Mouse (Mus musculus) Patski (cell line): ENCODE measurements around the gene Syf2. TPM values are rescaled to one million over a fixed set of nuclear protein-coding genes. Genes with fewer than 3 reads are reported as not detected.

Experiments used
- ATAC-seq: fragments of 100-300 bp; one replicate; pipeline ENCODE4 v1.8.0; 2021
- CTCF ChIA-PET: fragments of 350-600 bp; sonication (Branson Sonifier 250); formaldehyde crosslinking; loops from one replicate; lab custom pipeline; 2022; ENCODE audit warnings: inconsistent platforms; lab: Charles Lee
- POLR2A ChIA-PET: fragments of 350-600 bp; sonication (Branson Sonifier 250); formaldehyde crosslinking; loops from one replicate; lab custom pipeline; 2022; ENCODE audit warnings: antibody characterized with exemption, inconsistent platforms; lab: Charles Lee
- DNase-seq: peaks from one replicate; pipeline ENCODE4 v3.0.0-alpha.2; 2011; ENCODE audit warnings: low read depth, low spot score
- H3K27me3 ChIP-seq: fragments of 371-371 bp; one replicate; pipeline ENCODE4 v1.5.1; 2021
- CTCF ChIP-seq: fragments of 100-300 bp; IDR thresholded peaks from one replicate; pipeline ENCODE4 v1.5.1; 2021
- in situ Hi-C: fragments of 300-500 bp; cut with MboI; formaldehyde crosslinking; loops from 3 replicates; pipeline ENCODE4 v1.11.1; 2018; ENCODE audit warnings: low pct_unique_long_range_greater_than_20kb, mixed read lengths
- polyA plus RNA-seq: library from polyadenylated mRNA; unstranded; gene quantifications from one replicate; pipeline ENCODE4 v1.2.3, GENCODE M21; 2021

The Syf2 gene
- polyA plus RNA-seq, 1 experiment from 2014 or later: 73.5 TPM

DNA sequence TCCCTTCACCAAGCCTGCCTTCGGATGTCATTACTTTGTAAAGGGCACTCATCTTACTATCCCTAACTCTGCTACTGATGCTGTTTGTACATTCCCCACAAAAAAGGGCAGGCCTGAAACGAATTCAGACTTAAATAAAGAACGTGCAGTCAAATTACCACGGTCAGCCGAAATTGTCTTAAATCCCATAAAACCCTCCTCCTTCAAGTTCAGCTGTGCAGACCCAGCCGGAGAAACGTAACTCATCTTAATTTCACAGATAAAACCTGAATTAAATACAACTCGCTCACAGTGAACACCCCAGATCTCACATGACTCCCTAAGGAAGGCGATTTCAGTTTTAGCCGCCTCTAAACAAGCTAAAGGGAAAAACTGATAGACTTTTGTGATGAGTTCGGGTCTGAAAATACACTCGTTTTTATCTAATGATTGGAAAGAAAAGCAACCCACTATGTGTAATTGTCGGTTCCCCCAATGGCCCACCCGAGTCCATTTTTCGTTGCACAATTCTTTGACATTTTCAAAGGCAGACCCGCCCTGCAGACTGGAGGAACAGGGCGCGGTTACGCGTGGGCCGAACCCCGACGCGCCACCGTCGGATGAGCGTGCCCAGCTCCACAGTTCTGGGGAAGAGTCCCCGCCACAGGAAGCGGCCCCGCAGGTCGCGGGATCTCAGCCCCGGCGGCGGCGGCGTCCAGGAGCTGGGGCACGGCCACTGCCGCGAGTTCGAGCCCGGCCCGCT, 16.4 kb upstream of the Syf2 start:
- POLR2A ChIA-PET: interaction anchor here (0.9 to 1.0 kb wide), 2 partner anchors 9 to 11 kb away, joined by 3 read pairs; partner anchors contain the start of gene Rsrp1
- CTCF ChIA-PET: interaction anchor here (0.9 to 1.8 kb wide), 4 partner anchors 9 to 40 kb away, joined by 3 to 5 read pairs (median 4); partner anchors contain the start of gene Rsrp1
- no peak for DNase-seq

DNA sequence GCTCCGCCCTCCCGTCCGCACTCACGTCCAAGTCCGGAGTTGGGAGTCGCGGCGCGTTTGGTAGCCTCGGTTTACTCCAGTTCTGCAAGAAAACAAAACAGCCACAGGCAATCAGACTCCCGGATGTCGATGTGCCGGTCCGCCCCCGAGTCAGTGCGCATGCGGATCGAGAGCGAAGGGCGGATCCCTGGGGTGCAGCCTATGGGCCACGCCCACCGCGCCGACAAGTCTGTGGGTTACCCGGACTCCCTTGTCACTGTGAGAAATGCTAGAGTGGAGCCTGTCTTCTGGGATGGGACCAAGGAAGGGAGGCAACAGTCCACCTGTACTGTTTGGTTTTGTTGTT, 15.9 kb upstream of the Syf2 start, which contains the start of gene Tmem50a:
Gene Tmem50a (minus strand): TSS at position 161 of the 346 bp plus-strand sequence.
- no peak for TF ChIP-seq CTCF
- no peaks in the 10 kb centered on the region for H3K27me3 ChIP-seq
- ATAC-seq: peak; percentile 69

More for the DNA sequence above, 16.4 kb upstream of the Syf2 start:
- no peak for TF ChIP-seq CTCF
- no peak for ATAC-seq
- in situ Hi-C loops: no loop called here
- H3K27me3 ChIP-seq: no peaks in the 10 kb centered on the region

DNA sequence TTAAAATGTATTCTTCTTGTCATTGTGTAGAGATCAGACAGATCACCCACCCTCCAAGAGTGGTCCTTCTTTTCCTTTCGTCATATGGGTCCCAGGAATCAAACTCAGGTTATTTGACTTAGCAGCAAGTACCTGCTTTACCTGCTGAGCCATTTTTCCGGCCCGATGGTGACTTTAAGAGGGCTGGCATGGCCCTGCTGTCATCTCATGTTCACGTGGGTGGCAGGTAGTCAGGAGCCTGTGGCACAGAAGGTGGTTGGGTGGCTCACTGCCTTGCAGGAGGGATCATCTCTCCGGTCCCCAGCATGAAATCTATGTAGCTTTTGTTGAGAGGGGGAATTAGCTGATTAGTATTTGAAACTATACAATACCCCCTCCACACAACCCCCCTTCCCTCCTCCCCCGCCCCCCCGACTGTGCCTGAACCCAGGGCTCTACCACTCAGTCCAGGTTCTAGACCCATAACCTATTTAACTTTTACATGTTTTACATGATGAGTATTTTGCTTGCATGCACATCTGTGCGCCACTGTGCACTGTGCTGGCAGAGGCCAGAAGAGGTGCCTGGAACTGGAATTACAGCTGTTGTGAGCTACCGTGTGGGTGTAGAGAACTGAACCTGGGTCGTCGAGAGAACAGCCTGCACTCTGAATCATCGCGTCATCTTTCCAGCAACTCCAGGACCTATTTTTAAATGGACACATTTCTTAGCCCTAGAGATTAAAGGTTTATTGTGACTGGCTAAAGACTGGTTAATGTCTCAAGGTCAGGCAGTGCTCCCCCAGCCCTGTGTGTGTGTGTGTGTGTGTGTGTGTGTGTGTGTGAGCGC, 15.3 kb upstream of the Syf2 start:
- TF ChIP-seq CTCF: no peak
- in situ Hi-C loops: no loop called here
- POLR2A ChIA-PET: no interaction called here
- DNase-seq (no peak), ATAC-seq (no peak)
- H3K27me3 ChIP-seq: no peaks in the 10 kb centered on the region
- CTCF ChIA-PET: no interaction called here

More for the DNA sequence above, 15.9 kb upstream of the Syf2 start, which contains the start of gene Tmem50a:
- ChIA-PET POLR2A (interaction anchor here (0.9 to 1.0 kb wide), 2 partner anchors 9 to 11 kb away, joined by 3 read pairs; partner anchors contain the start of gene Rsrp1), CTCF (no interaction called here)
- in situ Hi-C loops: no loop called here
- no peak for DNase-seq

DNA sequence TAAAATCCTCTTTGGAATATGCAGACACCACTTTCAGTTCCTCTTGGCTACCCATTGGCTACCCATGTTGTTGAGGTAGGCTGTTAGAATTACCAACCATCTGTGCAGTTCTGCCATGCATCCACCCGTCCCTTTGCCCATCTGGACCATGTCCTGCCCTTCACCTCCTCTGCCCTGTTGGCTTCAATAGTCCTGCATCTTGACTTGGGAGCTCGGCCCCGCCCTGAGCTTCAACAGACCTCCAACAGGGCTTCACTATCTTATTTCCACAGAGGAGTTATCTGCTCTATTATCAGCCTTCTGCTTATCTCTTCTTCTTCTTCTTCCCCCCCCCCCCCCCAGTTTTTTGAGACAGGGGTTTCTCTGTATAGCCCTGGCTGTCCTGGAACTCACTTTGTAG, 13.5 kb upstream of the Syf2 start:
- no peak for TF ChIP-seq CTCF
- H3K27me3 ChIP-seq: no peaks in the 10 kb centered on the region
- CTCF ChIA-PET: interaction anchor here (1.1 kb wide), 1 partner anchor 123 kb away, joined by 3 read pairs; no protein-coding TSS in a partner anchor
- DNase-seq (no peak), ATAC-seq (no peak)
- in situ Hi-C loops: no loop called here
- POLR2A ChIA-PET: no interaction called here

DNA sequence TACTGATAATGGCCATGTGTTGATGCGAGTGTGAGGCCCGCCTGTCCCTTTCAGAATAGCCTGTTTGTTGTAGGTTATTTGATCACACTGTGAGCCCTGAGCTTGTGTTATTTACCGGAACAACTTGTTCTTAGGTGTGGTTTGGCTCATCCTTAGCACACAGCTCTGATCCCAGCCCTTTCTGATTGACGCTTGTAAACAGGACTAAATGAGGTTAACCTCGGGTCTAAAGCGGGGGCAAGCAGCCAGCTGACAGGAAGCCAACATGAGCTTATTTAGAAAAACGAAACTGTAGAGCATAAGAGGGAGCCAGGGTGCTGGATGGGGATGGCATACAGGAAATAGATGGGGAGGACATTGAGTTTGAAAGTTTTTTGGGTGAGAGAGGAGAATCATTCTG, 12.3 kb upstream of the Syf2 start:
- in situ Hi-C loops: no loop called here
- H3K27me3 ChIP-seq: no peaks in the 10 kb centered on the region
- DNase-seq: no peak
- ATAC-seq: no peak
- CTCF ChIA-PET: interaction anchor here (1.1 kb wide), 1 partner anchor 125 kb away, joined by 3 read pairs; no protein-coding TSS in a partner anchor
- POLR2A ChIA-PET: no interaction called here
- no peak for TF ChIP-seq CTCF

DNA sequence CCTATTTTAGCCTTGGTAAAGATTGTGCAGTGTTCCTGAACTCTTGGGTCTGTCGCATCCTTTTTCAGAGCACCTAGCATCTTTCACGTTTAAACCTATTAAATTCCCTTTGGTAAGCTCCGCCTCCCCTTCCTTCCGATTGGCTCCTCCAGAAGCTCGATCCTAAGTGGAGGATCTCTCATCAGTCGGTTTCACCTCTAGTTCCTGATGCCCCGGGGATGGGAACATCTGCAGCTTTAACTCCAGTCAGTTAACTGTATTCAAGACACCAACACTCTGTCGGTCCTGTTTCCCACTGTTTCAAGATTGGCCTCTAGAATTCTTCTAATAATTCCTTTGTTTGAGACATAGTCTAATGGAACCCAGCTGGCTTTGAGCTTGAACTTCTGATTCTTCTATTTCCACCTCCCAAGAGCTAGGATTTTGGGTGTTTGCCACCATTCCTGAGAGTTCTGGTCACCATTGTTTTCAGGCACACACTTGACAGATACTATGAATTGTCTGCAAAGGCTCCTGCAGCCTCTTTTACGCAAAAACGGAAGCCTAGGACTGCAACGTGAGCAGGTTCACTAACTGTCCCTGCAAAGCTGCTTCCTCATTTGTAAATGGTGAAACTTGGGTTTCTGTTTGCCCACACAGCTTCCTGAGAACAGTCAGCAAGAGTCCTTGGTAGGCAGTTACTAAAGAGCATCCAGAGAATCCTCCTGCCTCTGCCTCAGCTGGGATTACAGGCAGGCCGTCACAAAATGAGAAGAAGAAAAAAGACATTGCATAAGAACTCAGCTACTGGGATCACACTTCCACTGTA, 10.8 kb upstream of the Syf2 start:
- no peak for DNase-seq
- POLR2A ChIA-PET: interaction anchor here (0.6 kb wide), 1 partner anchor 141 kb away, joined by 4 read pairs; no protein-coding TSS in a partner anchor
- TF ChIP-seq CTCF: no peak
- no peaks in the 10 kb centered on the region for H3K27me3 ChIP-seq
- ATAC-seq: no peak
- CTCF ChIA-PET: no interaction called here
- in situ Hi-C loops: no loop called here

DNA sequence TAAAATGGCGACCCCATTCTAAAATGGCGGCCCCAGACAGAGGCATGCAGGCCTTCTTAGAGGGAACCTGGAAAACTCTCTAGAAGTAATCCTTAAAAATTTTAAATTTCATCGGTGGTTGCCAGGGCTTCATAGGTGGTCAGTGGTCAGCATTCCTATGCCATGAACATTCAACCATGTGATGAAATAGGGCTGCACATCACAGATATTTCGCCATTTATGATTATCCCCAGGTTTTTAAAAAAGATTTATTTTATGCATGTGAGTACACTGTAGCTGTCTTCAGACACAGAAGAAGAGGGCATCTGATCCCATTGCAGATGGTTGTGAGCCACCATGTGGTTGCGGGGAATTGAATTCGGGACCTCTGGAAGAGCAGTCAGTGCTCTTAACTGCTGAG, 10.1 kb upstream of the Syf2 start:
- ChIA-PET CTCF (no interaction called here), POLR2A (no interaction called here)
- ATAC-seq: no peak
- DNase-seq: no peak
- no peaks in the 10 kb centered on the region for H3K27me3 ChIP-seq
- no peak for TF ChIP-seq CTCF
- in situ Hi-C loops: no loop called here

DNA sequence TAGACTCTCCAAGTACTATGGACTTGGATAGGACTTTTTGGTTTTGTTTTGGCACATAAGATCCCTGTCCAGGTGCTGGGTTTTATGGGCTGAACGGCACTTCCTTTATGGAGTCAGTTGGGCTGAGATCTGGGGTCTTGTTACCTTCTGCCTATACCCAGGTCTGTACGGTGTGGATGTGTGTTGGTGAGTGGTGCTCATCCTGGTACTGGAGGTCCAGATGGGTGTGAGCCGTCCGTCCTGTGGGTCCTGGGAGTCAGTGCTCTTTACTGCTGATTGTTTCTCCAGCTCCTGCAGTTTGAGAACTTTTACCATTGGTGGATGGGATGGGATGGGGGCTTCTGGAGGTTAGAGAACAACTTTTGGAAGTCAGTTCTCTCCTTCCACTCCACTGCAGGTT, 9.0 kb upstream of the Syf2 start:
- no peak for TF ChIP-seq CTCF
- ATAC-seq: no peak

DNA sequence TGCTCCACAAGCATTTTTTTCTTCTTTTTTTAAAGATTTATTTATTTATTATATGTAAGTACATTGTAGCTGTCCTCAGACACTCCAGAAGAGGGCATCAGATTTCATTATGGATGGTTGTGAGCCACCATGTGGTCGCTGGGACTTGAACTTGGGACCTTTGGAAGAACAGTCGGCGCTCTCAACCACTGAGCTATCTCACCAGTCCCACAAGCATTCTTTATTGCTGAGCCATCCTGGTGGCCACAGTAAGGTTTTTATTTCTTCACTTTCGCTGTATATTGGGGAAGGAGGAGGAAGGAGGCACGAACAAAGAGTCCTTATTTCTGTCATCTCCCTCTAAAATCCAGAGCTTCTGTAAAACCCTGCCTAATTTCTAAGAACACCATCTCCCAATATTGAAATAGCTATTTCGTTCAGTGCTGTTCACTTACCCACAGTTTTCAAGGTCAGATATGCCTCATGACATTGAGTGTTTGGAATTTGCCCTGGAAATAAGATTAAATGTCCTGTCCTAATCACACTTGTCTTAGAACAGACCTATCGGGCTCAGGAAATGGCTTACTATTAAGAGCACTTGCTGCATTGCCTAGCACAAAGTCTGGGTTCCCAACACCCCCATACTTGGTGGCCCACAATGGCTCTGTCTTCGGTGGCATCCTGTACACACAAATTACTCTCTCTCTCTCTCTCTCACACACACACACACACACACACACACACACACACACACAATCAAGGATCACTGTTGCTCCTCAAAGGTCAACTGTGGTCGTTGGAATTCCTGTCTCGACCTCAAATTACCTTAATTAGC, 8.4 kb upstream of the Syf2 start:
- CTCF ChIA-PET: interaction anchor here (1.3 kb wide), 1 partner anchor 8 kb away, joined by 3 read pairs; no protein-coding TSS in a partner anchor
- in situ Hi-C loops: no loop called here
- DNase-seq: no peak
- no peaks in the 10 kb centered on the region for H3K27me3 ChIP-seq
- ATAC-seq: no peak
- no peak for TF ChIP-seq CTCF
- POLR2A ChIA-PET: interaction anchor here (0.6 kb wide), 1 partner anchor 363 kb away, joined by 8 read pairs; no protein-coding TSS in a partner anchor

More for the DNA sequence above, 9.0 kb upstream of the Syf2 start:
- DNase-seq: no peak
- in situ Hi-C loops: no loop called here
- CTCF ChIA-PET: no interaction called here
- POLR2A ChIA-PET: no interaction called here
- H3K27me3 ChIP-seq: no peaks in the 10 kb centered on the region
